Mouse (Mus musculus): Measurements from ENCODE around the gene Eef1akmt1.

- TF ChIP-seq CTCF (IDR thresholded peaks at IDR 0.05; ENCODE audit: insufficient read depth, low read depth, low read length): no peak
- no peak for TF ChIP-seq POLR2A (IDR thresholded peaks at IDR 0.05; ENCODE audit: insufficient read depth, low read depth, low read length)
Measured at GRCm38 (mm10) chr14:57529786-57530515, 41.5 kb downstream of the Eef1akmt1 start.
